Mouse (Mus musculus) liver, postnatal 0 days (tissue): ENCODE measurements around the gene Kpna1.

Experiments
- CTCF ChIP-seq: sonication (generic); IDR thresholded peaks from 2 replicates; pipeline ENCODE4 v1.5.1; 2016; ENCODE audit warnings: antibody characterized with exemption, low read depth
- EP300 ChIP-seq: IDR thresholded peaks from 2 replicates; pipeline ENCODE4 v1.6.1; 2016; ENCODE audit warnings: antibody characterized with exemption, low read depth, mild to moderate bottlenecking

- TF ChIP-seq CTCF (no peak), EP300 (no peak)
Observed at GRCm38 (mm10) chr16:36008396-36008795, 29.8 kb downstream of the Kpna1 start.
